Comparison of ENCODE assay signal across 9 mouse cellular contexts in the genomic region with DNA sequence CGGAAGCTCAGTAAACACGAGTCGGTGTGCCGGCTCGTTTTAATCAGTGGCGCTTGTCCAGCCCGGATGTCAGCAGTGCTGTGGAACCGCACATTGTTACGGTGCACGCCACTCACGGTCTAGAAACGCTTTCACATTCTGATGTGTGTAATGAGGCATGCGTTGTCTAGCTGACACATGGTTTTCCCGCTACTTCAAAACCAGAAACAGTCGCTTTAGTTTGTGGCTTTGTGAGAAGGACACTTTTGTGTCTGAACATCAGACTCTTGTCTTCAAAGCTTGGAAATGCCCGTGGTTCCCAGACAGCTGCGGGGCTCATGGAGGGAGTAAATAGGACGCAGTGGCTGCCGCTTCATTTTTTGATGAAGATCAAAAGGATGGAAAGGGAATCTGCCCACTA.
A peak's percentile ranks its signal among the peaks of the same experiment; 100 is the strongest.
DNase-seq lines count a peak whose midpoint lies in the region; ATAC-seq lines count a peak whose summit lies in the region.
"Had no signal": no experiment of that assay in that cellular context is flagged by ENCODE, and none has a peak within 500 bp of the region (broad histone marks: within the 10 kb centered on the region; RNA-seq: fewer than 3 reads in every experiment).

No protein-coding gene starts in this region.

- peak overlapping the region; percentile 25; the same call in 1 of the 2 replicates for H3K4me2 ChIP-seq in intestine, embryonic 14.5 days (ENCODE audit: low read length)
- no peak overlapping the region for H3K4me2 ChIP-seq in intestine, embryonic 16.5 days (ENCODE audit: low read depth, low read length)
- peak overlapping the region; percentile 54 for H3K4me2 ChIP-seq in hindbrain, embryonic 15.5 days
- peak overlapping the region; percentile 42 for H3K4me2 ChIP-seq in midbrain, embryonic 15.5 days
- H3K4me2 ChIP-seq: limb, embryonic 15.5 days had no signal

- H3K4me1 ChIP-seq in intestine, embryonic 14.5 days (replicated peaks; ENCODE audit: control insufficient read depth, insufficient read depth, low read length) = no peaks in the 10 kb centered on the region
- H3K4me1 ChIP-seq in intestine, embryonic 16.5 days (ENCODE audit: control insufficient read depth, insufficient read depth, low read length) = no peaks in the 10 kb centered on the region
- no peaks in the 10 kb centered on the region for H3K4me1 ChIP-seq in hindbrain, embryonic 15.5 days (replicated peaks)
- no peaks in the 10 kb centered on the region for H3K4me1 ChIP-seq in midbrain, embryonic 15.5 days
- H3K4me1 ChIP-seq: limb, embryonic 15.5 days had no signal

- ATAC-seq in intestine, embryonic 14.5 days (replicated peaks; ENCODE audit: low FRiP score, low TSS enrichment, low read depth) = no peak
- no peak for ATAC-seq in intestine, embryonic 16.5 days
- peak; percentile 81 for ATAC-seq in hindbrain, embryonic 15.5 days (ENCODE audit: low FRiP score, low read depth)
- peak; percentile 89 for ATAC-seq in midbrain, embryonic 15.5 days (replicated peaks)

- H3K36me3 ChIP-seq in intestine, embryonic 14.5 days (ENCODE audit: control insufficient read depth, insufficient read depth, low read length) = no peaks in the 10 kb centered on the region
- H3K36me3 ChIP-seq in intestine, embryonic 16.5 days (ENCODE audit: control insufficient read depth, insufficient read depth, low read length) = no peaks in the 10 kb centered on the region
- no peaks in the 10 kb centered on the region for H3K36me3 ChIP-seq in hindbrain, embryonic 15.5 days
- H3K36me3 ChIP-seq in midbrain, embryonic 15.5 days (replicated peaks) = no peaks in the 10 kb centered on the region
- H3K36me3 ChIP-seq: limb, embryonic 15.5 days had no signal

- no peak for DNase-seq in intestine, embryonic 14.5 days (ENCODE audit: low spot score)
- DNase-seq in cerebellum, postnatal 14 days = peak; percentile 49
- DNase-seq in urinary bladder, postnatal 10 days (ENCODE audit: low spot score) = no peak
- DNase-seq in urinary bladder, postnatal 4 days (ENCODE audit: low spot score in 2 of 2) = no peak
- no peak for DNase-seq in ovary, postnatal 36 days (ENCODE audit: low spot score)

- no peaks in the 10 kb centered on the region for H3K9me3 ChIP-seq in intestine, embryonic 14.5 days (ENCODE audit: control insufficient read depth, low read length)
- no peaks in the 10 kb centered on the region for H3K9me3 ChIP-seq in intestine, embryonic 16.5 days (ENCODE audit: control insufficient read depth, low read length)
- no peaks in the 10 kb centered on the region for H3K9me3 ChIP-seq in hindbrain, embryonic 15.5 days
- H3K9me3 ChIP-seq in midbrain, embryonic 15.5 days = no peaks in the 10 kb centered on the region
- H3K9me3 ChIP-seq: limb, embryonic 15.5 days had no signal

- no peaks in the 10 kb centered on the region for H3K27me3 ChIP-seq in intestine, embryonic 14.5 days (replicated peaks; ENCODE audit: control insufficient read depth, insufficient read depth, low read length)
- H3K27me3 ChIP-seq in intestine, embryonic 16.5 days (replicated peaks; ENCODE audit: control insufficient read depth, insufficient read depth, low read length) = no peaks in the 10 kb centered on the region
- H3K27me3 ChIP-seq in hindbrain, embryonic 15.5 days = no peaks in the 10 kb centered on the region
- no peaks in the 10 kb centered on the region for H3K27me3 ChIP-seq in midbrain, embryonic 15.5 days (replicated peaks)
- H3K27me3 ChIP-seq: limb, embryonic 15.5 days had no signal

- no peak overlapping the region for H3K4me3 ChIP-seq in intestine, embryonic 14.5 days (ENCODE audit: low read depth, low read length)
- H3K4me3 ChIP-seq in intestine, embryonic 16.5 days (ENCODE audit: low read length) = no peak overlapping the region
- H3K4me3 ChIP-seq in hindbrain, embryonic 15.5 days = peak overlapping the region; percentile 28
- H3K4me3 ChIP-seq in midbrain, embryonic 15.5 days = peak overlapping the region; percentile 25
- H3K4me3 ChIP-seq: limb, embryonic 15.5 days had no signal

- H3K9ac ChIP-seq in intestine, embryonic 14.5 days (ENCODE audit: low read length) = no peak overlapping the region
- H3K9ac ChIP-seq in intestine, embryonic 16.5 days (ENCODE audit: low read depth, low read length) = no peak overlapping the region
- no peak overlapping the region for H3K9ac ChIP-seq in hindbrain, embryonic 15.5 days
- H3K9ac ChIP-seq in midbrain, embryonic 15.5 days = no peak overlapping the region
- H3K9ac ChIP-seq: limb, embryonic 15.5 days had no signal

- no peak overlapping the region for H3K27ac ChIP-seq in intestine, embryonic 14.5 days (ENCODE audit: low read depth)
- no peak overlapping the region for H3K27ac ChIP-seq in intestine, embryonic 16.5 days (ENCODE audit: low read length)
- no peak overlapping the region for H3K27ac ChIP-seq in hindbrain, embryonic 15.5 days (replicated peaks)
- H3K27ac ChIP-seq in midbrain, embryonic 15.5 days = no peak overlapping the region
- H3K27ac ChIP-seq: limb, embryonic 15.5 days had no signal

- WGBS in intestine, embryonic 14.5 days = 63% methylated on average over 19 of the region's 19 CpGs
- 53% methylated on average over 19 of the region's 19 CpGs for WGBS in intestine, embryonic 16.5 days
- 27% methylated on average over 19 of the region's 19 CpGs for WGBS in hindbrain, embryonic 15.5 days
- WGBS in midbrain, embryonic 15.5 days = 42% methylated on average over 19 of the region's 19 CpGs

Comparison
In these comparisons a context has a peak if more than half of its experiments do, and no peak if none do; other contexts are left out.
1. ATAC-seq: peak in hindbrain, embryonic 15.5 days (single experiment) and midbrain, embryonic 15.5 days (single experiment); none in intestine, embryonic 14.5 days (single experiment) and intestine, embryonic 16.5 days (single experiment).
2. DNase-seq: peak in cerebellum, postnatal 14 days (2 of 2); none in intestine, embryonic 14.5 days (single experiment), urinary bladder, postnatal 10 days (single experiment), urinary bladder, postnatal 4 days (0 of 2) and ovary, postnatal 36 days (single experiment).
3. H3K4me3 ChIP-seq: peak in hindbrain, embryonic 15.5 days (single experiment) and midbrain, embryonic 15.5 days (single experiment); none in intestine, embryonic 14.5 days (single experiment) and intestine, embryonic 16.5 days (single experiment).